Mouse (Mus musculus) thymus, adult 2 months (tissue): ENCODE results near the gene Abl1. TPM values are rescaled to one million over a fixed set of nuclear protein-coding genes. Genes with fewer than 3 reads are reported as not detected.
"Not testable (repeated sequence)": the region's sequence is repeated elsewhere in the genome, so short reads cannot be mapped to it uniquely, and the experiment has no call there.

Experiments
- DNase-seq: peaks from one replicate; pipeline ENCODE4 v3.0.0; 2021
- H3K27ac ChIP-seq: fragments of 200-500 bp; 2 replicates; pipeline ENCODE4 v1.5.1; 2012; ENCODE audit warnings: low read length, control low read depth; ENCODE audit not compliant: control insufficient read depth, insufficient read depth
- H3K27me3 ChIP-seq: fragments of 200-500 bp; 2 replicates; pipeline ENCODE4 v1.6.1; 2012; ENCODE audit warnings: mild to moderate bottlenecking, low read length, moderate library complexity, mixed read lengths; ENCODE audit not compliant: control insufficient read depth, insufficient read depth
- H3K36me3 ChIP-seq: fragments of 200-500 bp; 2 replicates; pipeline ENCODE4 v1.6.1; 2012; ENCODE audit warnings: mild to moderate bottlenecking, low read length, moderate library complexity; ENCODE audit not compliant: control insufficient read depth, insufficient read depth
- H3K4me1 ChIP-seq: fragments of 200-500 bp; replicated peaks from 2 replicates; pipeline ENCODE4 v1.6.1; 2012; ENCODE audit warnings: low read length; ENCODE audit not compliant: control insufficient read depth, insufficient read depth
- H3K4me3 ChIP-seq: fragments of 200-500 bp; 2 replicates; pipeline ENCODE4 v1.5.1; 2012; ENCODE audit warnings: mild to moderate bottlenecking, low read length, control low read depth, moderate library complexity; ENCODE audit not compliant: control insufficient read depth, insufficient read depth
- CTCF ChIP-seq: fragments of 200-500 bp; IDR thresholded peaks from 2 replicates; pipeline ENCODE4 v1.5.1; 2012; ENCODE audit warnings: mild to moderate bottlenecking, control low read depth, low read length, moderate library complexity, borderline replicate concordance; ENCODE audit not compliant: control insufficient read depth, poor library complexity, insufficient read depth; ENCODE audit errors: extremely low read depth
- POLR2A ChIP-seq: fragments of 200-500 bp; IDR thresholded peaks from 2 replicates; pipeline ENCODE4 v1.6.1; 2012; ENCODE audit warnings: mild to moderate bottlenecking, low read length, control low read depth, moderate library complexity; ENCODE audit not compliant: control insufficient read depth, poor library complexity, insufficient read depth; ENCODE audit errors: extremely low read depth
- WGBS: fragments of 180-500 bp; shearing (Covaris S2); methylation state at CpG from one replicate; pipeline ENCODE4 v1.1.7; 2018; 5-methylcytosine and 5-hydroxymethylcytosine counted together
- polyA plus RNA-seq: library from polyadenylated mRNA; depleted of rRNA; stranded (reverse); fragments of >200 nt; gene quantifications from 2 replicates; pipeline ENCODE4 v1.2.3, GENCODE M21; 2012

Abl1 gene
- polyA plus RNA-seq, 1 experiment: 93.4 TPM

GRCm38 (mm10) chr2:31667332-31667731, 20.8 kb upstream of the Abl1 start:
- no peak for TF ChIP-seq POLR2A
- TF ChIP-seq CTCF: no peak
- Histone ChIP-seq H3K36me3 (no peaks in the 10 kb centered on the region), H3K27ac (no peak overlapping the region), H3K4me3 (no peak overlapping the region), H3K27me3 (no peaks in the 10 kb centered on the region), H3K4me1 (peaks cover 4% of the 10 kb centered on the region)
- 49% methylated on average over 4 of the region's 4 CpGs for WGBS
- DNase-seq: no peak

DNA sequence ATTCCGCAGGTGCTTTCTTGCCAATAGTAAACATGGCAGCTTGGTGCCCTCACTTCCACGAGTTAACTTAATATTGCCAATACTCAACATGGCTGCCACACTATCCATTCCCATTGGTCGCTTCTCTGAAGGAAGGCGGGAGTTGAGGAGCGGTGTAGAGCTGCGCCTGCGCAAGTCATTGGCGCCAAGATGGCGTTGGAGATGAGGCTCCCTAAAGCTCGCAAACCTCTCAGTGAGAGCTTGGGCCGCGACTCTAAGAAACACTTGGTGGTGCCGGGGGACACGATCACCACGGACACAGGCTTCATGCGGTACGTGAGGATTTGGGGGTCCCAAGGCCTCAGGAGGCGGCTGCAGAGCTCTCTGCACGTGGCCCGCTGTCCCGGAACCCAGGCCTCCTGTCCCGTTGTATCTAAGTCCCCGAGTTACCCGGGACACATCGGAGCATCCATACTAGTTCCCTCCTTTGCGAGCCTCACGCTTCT, 17.6 kb upstream of the Abl1 start, which contains the start of gene Exosc2:
Gene Exosc2 (plus strand): TSS at position 165 of the 485 bp plus-strand sequence.
- peak; percentile 88 for DNase-seq
- 1% methylated on average over 27 of the region's 27 CpGs for WGBS
- H3K27ac ChIP-seq: no peak within 1 kb of the TSS

GRCm38 (mm10) chr2:31678641-31679040, 9.5 kb upstream of the Abl1 start:
- Histone ChIP-seq H3K27ac (no peak overlapping the region), H3K4me3 (no peak overlapping the region), H3K4me1 (peaks cover 5% of the 10 kb centered on the region; the same call in 1 of the 2 replicates), H3K36me3 (peaks cover 44% of the 10 kb centered on the region), H3K27me3 (no peaks in the 10 kb centered on the region)
- WGBS: 37% methylated on average over 6 of the region's 6 CpGs
- TF ChIP-seq CTCF: no peak
- peak; percentile 45 for DNase-seq

More for the DNA sequence above, 17.6 kb upstream of the Abl1 start, which contains the start of gene Exosc2:
- Histone ChIP-seq H3K4me1 (peaks cover 4% of the 10 kb centered on the region), H3K27me3 (no peaks in the 10 kb centered on the region), H3K36me3 (peaks cover 14% of the 10 kb centered on the region), H3K4me3 (peak within 1 kb of the TSS; percentile 65)
- TF ChIP-seq CTCF (no peak), POLR2A (peak; percentile 85)

GRCm38 (mm10) chr2:31681051-31681707, 7.0 kb upstream of the Abl1 start:
- 91% methylated on average over 15 of the region's 15 CpGs for WGBS
- H3K4me1 ChIP-seq, DNase-seq: not testable (repeated sequence)

DNA sequence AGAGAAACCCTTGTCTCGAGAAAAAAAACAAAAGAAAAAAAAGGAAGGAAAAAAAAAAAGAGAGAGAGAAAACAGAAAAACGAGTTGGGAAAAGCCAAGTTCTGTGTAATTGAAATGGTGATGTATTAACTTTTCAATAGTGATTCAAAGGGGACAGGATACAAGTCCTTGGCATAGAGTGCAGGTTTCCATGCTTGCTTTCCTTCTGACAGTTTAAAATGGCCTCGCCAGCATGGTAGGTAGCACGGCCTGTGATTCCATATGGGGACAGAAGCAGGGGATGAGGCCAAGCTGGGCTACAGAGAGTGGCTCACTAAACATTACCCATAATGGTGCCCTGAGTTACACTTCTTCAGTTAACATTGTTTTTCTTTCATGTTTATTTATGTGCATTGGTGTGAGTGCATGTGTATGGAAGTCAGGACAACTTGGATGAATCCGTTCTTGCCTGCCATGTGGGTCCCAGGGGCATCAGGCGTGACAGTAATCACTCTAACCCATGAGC, 6.4 kb upstream of the Abl1 start:
- Histone ChIP-seq H3K36me3 (peaks cover 19% of the 10 kb centered on the region), H3K4me1 (peaks cover 5% of the 10 kb centered on the region; the same call in 1 of the 2 replicates), H3K4me3 (no peak overlapping the region), H3K27ac (no peak overlapping the region), H3K27me3 (no peaks in the 10 kb centered on the region)
- TF ChIP-seq CTCF (no peak), POLR2A (no peak)
- no peak for DNase-seq
- WGBS: 94% methylated on average over 6 of the region's 6 CpGs

More at GRCm38 (mm10) chr2:31681051-31681707, 7.0 kb upstream of the Abl1 start:
- not testable (repeated sequence) for H3K4me3 ChIP-seq, H3K27me3 ChIP-seq, H3K27ac ChIP-seq
- H3K36me3 ChIP-seq: peaks cover 24% of the 10 kb centered on the region

- peak; percentile 56 for DNase-seq
- Histone ChIP-seq H3K27ac (no peak overlapping the region), H3K27me3 (no peaks in the 10 kb centered on the region), H3K36me3 (peaks cover 15% of the 10 kb centered on the region), H3K4me3 (no peak overlapping the region), H3K4me1 (no peaks in the 10 kb centered on the region)
- 37% methylated on average over 2 of the region's 2 CpGs for WGBS
- TF ChIP-seq POLR2A: no peak
- no peak for TF ChIP-seq CTCF
These were observed 4.5 kb upstream of the Abl1 start for GRCm38 (mm10) chr2:31683666-31684065.
